Mouse (Mus musculus) layer of hippocampus, postnatal 14 days (tissue): Measurements from ENCODE around the gene Tjp2. TPM values are rescaled to one million over a fixed set of nuclear protein-coding genes. Genes with fewer than 3 reads are reported as not detected.
"Not testable (repeated sequence)": the region's sequence is repeated elsewhere in the genome, so short reads cannot be mapped to it uniquely, and the experiment has no call there.

ENCODE experiments used
- DNase-seq, 2 experiments: peaks; one replicate each; pipeline ENCODE4 v3.0.0; 2021 to 2022; ENCODE audit warnings: low spot score in 2 of 2, mixed read lengths in 1 of 2
- total RNA-seq, 2 experiments: library from RNA; stranded (reverse); gene quantifications; 2 replicates each; pipeline ENCODE4 v1.2.3; 2021

Tjp2 gene
- total RNA-seq, 2 experiments from 2014 or later: 20.9 to 21.9 TPM

DNA sequence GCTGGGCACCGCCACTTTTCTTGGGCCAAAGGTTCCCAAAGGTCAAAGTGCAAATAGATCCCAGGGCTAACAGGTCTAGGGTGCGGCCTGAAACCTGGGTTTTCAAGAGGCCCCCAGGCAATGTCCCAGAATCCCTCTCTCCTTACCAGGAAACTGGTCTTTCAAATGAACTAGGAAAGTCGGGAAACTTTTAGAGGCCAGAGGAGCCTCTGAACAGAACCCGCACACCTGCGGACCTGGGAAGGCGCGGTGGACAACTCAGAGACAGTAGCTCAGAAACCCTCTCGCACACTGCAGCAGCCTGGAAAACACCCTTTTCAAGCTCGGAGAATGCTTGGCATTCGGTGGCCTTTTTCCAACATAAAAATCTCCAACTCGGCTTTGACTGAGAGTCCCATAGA, 979 bp downstream of the Tjp2 start:
- no peak for DNase-seq

DNA sequence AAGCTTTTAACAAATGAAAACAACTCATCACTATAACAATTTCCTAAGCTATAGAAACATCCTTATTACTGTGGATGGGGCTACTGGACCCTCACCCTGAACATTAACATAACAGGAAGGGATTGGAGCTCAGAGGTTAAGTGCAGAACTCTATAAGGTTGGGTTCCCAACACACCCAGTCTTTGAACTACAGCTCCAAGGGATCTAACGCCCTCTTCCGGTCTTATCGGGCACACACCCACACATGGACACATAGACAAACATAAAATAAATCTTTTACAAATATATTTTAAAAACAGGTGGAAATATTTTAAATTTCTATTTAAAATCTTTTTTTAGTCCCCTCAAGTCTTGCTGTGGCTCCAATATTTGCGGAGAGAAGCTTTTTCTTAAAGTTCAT, 3.4 kb downstream of the Tjp2 start:
- DNase-seq: no peak

DNA sequence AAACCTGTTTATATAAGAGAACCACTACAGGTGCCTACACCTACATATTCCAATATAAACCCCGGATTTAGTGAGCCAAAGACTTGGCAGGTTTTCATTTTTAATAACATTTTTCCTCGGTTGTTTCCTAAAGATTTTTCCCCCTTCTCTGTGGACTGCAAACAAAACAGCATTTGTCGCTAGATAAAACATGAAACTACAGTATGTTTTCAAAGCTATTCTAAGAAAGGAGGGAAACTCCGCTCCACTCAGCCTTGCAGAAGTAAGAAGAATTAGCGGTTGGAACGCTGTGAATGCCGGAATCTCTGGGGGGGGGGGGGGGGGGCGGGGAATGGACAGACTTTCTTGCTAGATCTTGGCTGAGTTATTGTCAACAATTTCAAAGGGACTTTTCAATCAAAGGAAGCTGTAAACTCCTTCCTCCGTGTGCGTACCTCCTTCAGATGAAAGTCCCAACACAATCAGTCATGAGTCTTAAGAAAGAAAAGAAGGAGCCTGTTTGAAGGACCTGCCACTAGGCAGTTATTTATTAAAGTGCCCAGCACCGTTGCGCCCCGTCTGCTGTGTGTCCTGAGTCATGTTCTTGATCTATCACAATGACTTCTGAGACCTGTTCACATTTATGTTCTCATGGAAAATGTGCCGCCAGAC, 3.9 kb downstream of the Tjp2 start:
- DNase-seq: no peak

DNA sequence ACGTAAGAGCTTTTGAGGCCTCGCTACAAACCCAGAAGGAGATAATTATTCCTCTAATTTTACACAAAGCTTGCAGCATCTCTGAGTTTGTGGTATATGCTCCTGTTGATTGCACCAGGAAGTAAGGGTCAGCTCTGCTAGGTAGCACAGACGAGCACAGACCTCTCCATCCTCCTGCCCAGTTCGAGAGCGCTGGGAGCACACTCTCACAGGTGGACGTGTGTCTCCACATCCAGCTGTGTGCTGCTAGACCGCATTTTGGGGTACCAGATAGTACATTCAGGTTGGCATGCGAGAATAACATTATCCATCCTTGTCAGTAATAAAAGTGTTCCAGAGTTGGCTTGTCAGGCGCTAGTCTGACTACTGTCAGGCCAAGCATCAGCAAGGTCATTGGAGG, 5.8 kb downstream of the Tjp2 start:
- no peak for DNase-seq

DNA sequence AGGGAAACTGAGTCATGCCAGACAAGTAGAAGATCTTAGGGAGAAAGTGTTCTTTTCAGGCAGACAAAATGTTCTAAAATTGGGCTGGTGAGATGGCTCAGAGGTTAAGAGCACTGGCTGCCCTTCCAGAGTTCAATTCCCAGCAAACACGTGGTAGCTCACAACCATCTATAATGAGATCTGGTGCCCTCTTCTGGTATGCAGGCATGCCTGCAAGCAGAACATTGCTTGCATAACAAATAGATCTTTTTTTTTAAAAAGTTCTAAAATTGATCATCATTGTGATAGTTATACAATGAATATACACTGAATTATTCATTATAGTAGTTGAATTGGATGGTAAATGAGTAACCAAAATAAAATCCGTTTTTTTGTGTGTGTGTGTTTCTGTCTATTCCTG, 6.5 kb downstream of the Tjp2 start:
- no peak for DNase-seq

DNA sequence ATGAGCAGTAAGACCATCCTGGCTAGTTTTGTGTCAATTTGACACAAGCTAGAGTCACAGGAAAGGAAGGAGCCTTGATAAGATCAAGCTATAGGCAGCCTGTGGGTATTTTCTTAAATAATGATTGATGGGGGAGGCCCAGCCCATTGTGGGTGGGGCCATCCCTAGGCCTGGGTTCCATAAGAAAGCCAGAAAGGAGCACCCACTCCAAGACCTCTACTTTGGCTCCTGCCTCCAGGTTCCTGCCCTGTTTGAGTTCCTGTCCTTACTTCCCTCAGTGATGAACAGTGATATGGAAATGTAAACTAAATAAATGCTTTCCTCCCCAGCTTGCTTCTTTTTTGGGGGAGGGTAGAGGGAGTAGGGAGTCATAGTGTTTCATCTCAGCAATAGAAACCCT, 7.0 kb downstream of the Tjp2 start:
- no peak for DNase-seq

DNA sequence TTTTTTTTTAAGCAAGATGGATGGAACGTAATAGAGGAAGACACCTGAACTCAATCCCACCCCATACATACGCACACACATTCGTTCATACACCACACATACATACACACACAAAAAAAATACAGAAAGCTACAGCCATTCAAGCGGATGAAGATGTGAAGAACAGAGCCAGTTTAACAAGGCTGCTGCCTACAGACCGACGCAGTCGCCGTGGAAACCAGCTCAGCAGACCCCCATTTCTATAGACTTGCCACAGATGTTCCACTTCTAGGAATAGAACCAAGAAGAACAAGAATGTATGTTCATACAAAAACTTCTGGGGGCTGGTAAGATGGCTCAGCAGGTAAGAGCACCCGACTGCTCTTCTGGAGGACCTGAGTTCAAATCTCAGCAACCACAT, 8.1 kb downstream of the Tjp2 start:
- DNase-seq: no peak

DNA sequence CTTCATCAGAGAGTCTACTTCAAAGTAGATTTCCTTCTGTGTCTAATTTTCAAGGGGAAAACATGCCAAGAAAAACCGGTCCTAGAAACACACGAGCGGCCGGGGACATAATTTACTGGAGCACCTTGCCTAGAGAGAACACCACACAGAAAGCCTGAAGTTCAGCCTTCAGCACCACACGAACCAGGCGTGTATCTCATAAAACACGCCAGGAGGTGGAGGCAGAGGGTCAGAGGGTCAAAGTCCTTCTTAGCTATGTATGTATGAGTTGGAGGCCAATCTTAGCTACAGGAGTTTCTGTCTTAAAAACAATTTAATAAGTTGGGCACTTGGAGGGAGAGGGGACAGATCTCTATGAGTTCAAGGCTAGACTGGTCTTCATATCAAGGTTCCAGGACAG, 9.9 kb downstream of the Tjp2 start:
- no peak for DNase-seq

DNA sequence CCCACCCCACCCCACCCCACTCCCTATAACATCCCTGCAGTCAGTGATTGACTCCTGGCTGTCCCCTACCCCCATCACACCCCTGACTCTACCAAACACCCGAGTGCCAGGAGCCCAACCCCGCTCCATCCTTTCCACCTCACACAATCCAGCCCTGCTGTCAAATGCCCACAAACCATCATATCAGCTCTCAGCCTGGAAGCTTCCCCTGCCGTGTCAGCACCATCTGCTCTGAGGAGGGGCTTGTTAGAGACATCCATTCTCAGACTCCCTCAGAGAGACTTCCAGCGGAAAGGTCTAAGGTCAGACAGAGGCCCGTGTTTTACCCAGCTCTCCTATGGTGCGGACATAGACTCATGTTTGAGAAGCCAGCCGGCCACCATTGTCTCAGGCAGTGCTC, 11.5 kb downstream of the Tjp2 start:
- no peak for DNase-seq

DNA sequence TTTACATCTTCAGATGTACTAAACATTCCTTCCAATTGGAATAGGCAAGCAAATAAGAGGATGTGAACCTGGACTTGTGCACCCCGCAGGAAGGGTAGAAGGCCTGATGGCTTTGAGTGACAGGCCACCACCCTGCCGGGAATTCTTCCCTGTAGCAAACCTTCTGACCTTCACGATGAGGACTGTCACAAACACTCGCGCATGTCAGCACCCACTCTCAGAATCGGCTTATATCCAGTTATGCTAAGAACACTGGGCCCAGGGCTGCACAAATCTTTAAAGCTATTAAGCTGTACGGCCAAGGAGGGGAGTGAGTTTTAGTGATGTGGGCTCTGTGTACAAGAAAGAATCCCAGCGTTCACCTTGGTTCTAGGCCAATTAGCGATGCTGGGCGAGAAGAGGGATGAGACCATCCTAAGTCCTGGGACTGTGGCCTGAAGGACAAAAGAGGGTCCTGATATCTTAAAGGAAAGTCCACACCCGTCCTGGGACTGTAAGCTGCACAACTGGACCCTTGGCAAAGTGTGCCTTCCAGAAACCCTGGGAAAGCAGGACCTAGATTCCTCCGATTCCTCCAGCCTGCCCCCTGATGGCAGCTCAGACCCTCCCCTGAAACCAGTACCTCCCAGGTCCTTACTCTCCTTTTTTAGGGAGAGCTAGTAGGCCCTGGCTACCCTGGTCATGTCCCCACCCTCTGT, 12.1 kb downstream of the Tjp2 start:
- DNase-seq: no peak

DNA sequence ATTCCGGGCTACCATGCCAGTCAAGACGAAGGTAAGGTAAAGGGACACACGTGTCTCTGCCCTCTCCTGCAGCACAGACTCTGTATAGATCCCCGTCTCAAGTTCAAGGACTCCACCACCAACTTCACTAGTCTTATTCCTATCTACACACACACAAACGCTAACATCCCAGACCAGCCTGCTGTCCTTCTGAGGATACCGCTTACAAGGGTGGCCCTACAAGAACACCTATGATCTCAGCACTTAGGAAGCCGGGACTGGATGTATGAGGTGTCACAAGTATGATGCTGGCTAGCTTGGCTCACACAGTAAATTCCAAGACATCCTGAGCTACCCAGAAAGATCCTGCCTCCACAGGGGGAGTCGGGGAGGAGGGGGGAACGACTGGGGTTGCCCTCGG, 13.7 kb downstream of the Tjp2 start:
- DNase-seq: no peak

DNA sequence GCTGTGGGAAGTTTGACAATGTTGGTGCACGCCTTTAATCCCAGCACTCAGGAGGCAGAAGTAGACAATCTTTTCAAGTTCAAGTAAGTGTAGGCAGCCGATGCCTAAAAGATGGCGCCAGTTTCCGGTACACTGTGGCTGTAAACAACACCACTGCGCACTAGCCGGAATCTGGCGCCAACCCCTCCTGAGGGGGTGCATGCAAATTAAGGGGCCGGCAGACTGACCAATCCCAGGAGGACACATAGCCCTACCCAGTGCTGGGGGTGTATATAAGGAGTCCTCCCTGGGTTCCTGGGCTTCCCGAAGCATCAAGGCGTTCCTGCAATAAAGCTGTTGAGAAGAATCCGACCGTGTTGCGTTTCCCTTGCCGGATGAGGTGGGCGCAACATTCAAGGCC, 15.3 kb downstream of the Tjp2 start:
- DNase-seq: no peak

DNA sequence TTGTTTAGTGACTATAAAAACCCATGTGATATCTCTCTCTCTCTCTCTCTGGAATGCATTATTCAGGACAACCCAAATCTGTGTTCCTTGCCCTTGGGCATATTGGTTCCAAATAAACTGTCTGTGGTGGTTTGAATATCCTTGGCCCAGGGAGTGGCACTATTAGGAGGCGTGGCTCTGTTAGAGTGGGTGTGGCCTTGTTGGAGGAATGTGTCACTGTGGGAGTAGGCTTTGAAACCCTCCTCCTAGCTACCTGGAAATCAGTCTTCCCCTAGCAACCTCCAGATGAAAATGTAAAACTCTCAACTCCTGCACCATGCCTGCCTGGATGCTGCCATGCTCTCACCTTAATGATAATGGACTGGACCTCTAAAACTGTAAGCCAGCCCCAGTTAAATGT, 16.9 kb downstream of the Tjp2 start:
- no peak for DNase-seq

DNA sequence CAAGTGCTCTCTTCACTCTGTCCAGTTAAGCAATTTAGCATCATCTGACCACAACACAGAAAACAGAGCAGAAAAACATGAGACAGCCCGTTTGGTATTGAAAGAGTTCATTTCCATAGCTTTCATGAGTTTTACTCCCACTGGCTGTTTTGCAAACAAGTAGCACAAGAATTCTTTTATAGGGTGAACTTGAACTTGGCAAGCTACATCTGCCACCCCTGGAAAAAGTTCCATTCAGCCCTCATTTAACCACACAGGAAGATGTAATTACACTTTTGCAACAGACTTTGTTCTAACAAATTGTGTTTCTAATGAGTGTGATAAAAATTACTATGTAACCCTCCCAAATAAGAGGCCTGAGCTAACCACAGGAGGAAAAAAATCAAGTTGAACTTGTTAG, 19.8 kb downstream of the Tjp2 start:
- no peak for DNase-seq

DNA sequence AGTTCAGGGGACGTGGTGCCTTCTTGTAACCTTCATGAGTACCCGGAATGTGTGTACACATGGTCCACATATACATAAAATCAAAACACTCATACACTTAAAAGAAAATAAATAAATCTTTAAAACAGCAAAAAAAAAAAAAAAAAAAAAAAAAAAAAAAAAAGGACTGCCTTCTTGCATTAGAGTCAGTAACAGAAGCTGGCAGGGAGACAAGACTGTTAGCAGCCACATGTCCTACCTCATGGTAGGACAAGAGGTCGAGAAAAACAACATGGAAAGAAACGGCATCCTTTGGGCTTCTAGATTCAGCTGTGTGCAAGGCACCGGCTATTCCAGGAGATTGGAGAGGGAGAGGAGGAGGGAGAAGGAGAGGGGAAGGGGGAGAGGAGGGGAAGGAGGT, 23.0 kb downstream of the Tjp2 start:
- DNase-seq: no peak

DNA sequence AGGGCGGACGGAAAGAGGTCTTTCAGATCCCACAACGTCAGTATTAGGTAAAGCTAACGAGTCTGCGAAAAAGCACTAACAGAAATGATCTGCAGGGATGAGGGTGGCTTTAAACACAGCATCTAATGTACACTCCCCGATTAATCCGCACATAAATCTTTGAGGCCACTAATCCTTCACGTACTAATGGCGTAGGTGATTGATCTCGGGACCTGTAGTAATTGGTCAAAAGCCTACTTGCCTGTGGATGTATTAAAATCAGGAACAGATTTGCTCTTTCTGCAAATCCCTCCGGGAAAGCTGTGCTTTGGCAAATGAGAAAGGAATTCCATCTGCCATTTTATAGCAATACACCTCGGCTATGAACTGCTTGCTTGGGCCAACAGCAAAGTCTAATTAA, 24.3 kb downstream of the Tjp2 start:
- DNase-seq: peak in 1 of 2 experiments; percentile 44

DNA sequence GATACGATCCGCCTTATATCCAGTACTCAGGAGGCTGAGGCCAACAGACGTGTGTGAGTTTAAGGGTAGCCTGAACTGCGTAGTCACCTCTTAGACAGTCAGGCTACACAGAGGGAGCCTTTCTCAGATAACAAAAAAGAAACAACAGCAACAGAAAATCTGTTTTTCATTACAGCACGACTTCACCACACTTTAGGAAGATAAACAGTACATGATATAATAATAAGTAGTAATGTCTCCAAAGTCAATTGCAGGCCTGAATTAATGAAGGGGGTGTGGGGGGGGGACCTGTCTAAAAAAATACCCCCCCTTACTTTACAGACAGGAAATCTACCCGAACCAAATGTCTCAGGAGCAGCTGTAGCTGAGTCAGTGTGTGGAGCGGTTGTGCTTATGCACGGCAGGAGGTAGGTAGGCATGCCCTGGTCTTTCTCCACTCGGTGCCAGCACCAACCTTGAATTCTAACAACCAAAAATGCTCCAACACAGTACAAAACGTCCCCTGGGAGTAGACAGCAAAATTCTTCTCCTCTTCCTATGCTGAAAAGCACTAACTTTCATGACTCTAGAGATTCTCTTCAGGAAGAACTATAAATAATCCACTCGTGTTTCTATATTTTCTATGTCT, 26.0 kb downstream of the Tjp2 start:
- DNase-seq: no peak

DNA sequence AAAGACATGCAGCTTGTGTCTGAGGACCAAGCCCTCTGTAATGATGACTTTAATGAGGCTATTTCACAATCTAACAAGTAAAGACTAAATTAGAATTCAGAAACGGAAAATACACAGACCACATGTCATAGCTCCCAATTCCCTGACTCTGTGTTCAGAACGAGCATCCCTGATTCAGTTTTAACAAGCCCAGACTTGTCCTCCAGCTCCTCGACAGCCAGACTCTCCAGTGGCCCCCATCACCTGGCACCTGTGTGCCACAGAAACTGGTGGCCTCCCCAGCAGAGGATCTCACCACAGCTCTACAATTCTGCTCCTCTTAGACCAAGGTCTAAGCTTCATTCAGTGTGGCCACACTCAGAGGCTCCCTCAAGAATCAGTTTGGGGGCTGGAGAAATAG, 27.5 kb downstream of the Tjp2 start:
- DNase-seq: no peak

DNA sequence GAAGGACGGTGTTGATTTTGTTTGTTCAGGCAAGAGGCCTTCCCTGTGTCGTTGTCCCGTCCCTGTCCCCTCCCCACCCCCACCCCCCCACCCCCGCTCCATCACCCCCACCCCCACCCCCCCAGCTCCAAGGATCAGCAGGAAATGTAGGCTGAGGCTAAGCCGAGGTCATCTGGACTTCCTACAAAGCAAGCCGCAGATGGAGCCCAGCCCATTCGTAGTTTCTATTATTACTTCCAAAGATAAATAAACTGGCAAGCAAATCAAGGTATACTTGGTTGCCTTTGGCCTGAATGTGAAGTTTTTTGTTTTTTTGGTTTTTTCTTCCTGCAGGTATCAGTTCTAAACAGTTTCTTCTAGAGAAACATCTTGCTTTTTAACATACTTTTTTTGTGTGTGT, 29.6 kb downstream of the Tjp2 start:
- DNase-seq: no peak

DNA sequence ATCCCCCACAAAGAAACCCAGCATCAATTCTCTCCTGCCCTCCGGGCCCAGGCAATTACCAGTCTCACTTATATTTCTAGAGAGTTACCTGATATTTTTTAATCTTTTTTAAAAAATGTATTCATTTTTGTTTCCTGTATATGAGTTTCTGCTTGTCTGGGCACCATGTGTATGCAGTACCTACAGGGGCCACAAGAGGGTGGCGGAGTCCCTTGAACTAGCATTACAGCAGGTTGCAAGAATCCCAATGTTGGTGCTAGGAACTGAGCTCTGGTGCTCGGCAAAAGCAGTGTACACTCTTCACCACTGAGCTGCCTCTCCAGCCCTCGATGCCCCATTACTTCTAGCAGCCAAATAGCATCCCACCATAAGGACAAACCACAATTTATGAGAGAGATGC, 30.6 kb downstream of the Tjp2 start:
- DNase-seq: no peak

DNA sequence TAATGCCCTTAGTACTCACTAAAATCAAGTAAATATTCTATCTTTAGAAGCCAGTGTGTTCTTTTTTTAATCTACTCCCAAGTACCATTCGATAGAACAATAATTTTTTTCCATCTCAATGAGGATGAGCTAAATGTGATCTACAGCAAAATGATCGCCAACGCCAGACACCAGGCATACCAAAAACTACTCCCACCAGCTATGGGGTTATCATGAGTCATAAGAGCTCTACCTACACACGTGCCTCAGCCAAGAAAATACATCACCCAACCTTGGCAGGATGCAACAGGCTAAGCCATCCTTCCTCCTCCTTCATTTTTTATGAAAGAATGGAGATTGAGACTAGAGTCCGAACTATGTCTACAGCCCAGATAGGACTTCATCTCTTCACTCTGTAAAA, 31.9 kb downstream of the Tjp2 start:
- no peak for DNase-seq

DNA sequence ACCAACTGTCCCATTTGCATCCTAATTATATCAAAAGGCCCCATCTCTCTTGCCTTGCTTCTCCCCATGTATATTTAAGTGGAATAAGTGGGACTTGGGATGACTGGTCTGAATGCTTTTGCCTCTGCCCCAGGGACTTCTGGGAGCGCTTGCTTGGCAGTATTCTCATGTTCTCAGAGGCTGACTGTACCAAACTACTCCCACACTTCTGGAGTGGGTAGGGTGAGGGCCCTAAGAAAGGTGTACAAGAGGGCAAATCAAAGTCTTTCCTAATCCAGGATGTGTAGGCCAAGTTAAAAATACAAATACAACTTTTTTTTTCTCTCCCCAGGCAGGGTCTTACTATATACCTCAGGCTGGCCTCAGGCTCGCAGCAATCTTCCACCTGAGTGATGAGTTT, 37.0 kb downstream of the Tjp2 start:
- DNase-seq: no peak

DNA sequence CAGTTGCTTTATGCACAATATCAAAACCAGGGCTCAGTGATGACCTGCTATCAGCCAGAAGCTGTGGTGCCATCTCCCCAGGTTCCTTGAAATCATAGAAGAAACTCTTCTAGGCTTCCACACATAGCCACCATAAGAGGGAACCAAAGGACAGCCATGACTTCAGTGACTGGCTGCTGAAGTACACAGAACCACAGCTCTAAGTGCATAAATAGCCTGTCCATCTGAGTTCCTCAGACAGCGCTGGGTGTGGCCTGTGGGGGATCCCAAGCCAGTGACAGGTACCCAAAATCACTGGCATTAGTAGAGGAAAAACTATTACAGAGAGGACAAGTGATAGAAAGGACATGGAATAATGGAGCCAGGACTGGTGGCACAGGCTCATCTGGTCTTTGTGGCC, 37.5 kb downstream of the Tjp2 start:
- DNase-seq: not testable (repeated sequence)
